Mouse (Mus musculus): ENCODE results near the gene Prr14l.

- TF ChIP-seq CTCF (IDR thresholded peaks at IDR 0.05; ENCODE audit: borderline replicate concordance, control insufficient read depth, extremely low read depth, insufficient read depth, low read length, poor library complexity) = no peak
- TF ChIP-seq POLR2A (IDR thresholded peaks at IDR 0.05; ENCODE audit: control insufficient read depth, extremely low read depth, insufficient read depth, low read length, poor library complexity) = no peak
Measured at GRCm38 (mm10) chr5:32872346-32872745, 18.3 kb upstream of the Prr14l start.
